Mouse (Mus musculus) lung, adult 2 months (tissue): ENCODE data around the gene Lhfpl3.

Experiments
- CTCF ChIP-seq: fragments of 200-500 bp; IDR thresholded peaks from 2 replicates; pipeline ENCODE4 v1.5.1; 2011; ENCODE audit warnings: mild to moderate bottlenecking, low read length, control low read depth; ENCODE audit not compliant: insufficient read depth
- POLR2A ChIP-seq: fragments of 200-500 bp; IDR thresholded peaks from 2 replicates; pipeline ENCODE4 v1.6.1; 2011; ENCODE audit warnings: low read depth, mild to moderate bottlenecking, control low read depth, low read length, borderline replicate concordance; ENCODE audit errors: extremely low read depth

- TF ChIP-seq CTCF (no peak), POLR2A (no peak)
Measured at GRCm38 (mm10) chr5:23273309-23273708, 527.5 kb downstream of the Lhfpl3 start.
